Mouse (Mus musculus) forebrain, embryonic 15.5 days (tissue): ENCODE results near the gene Lmbrd1. TPM values are rescaled to one million over a fixed set of nuclear protein-coding genes. Genes with fewer than 3 reads are reported as not detected.

Experiments used
- ATAC-seq: fragments of 200-750 bp; cut with Nextera tagmentation; replicated peaks from 2 replicates; pipeline ENCODE4 v1.8.0; 2017; ENCODE audit warnings: mild to moderate bottlenecking, moderate TSS enrichment, moderate library complexity
- H3K27ac ChIP-seq: fragments of 300-500 bp; sonication (generic); replicated peaks from 2 replicates; pipeline ENCODE4 v1.5.1; 2015; ENCODE audit warnings: mild to moderate bottlenecking, inconsistent platforms
- H3K27me3 ChIP-seq: fragments of 300-500 bp; sonication (generic); 2 replicates; pipeline ENCODE4 v1.6.1; 2015; ENCODE audit warnings: inconsistent platforms
- H3K36me3 ChIP-seq: fragments of 300-500 bp; sonication (generic); 2 replicates; pipeline ENCODE4 v1.6.1; 2015; ENCODE audit warnings: mild to moderate bottlenecking, inconsistent platforms
- H3K4me1 ChIP-seq: fragments of 300-500 bp; sonication (generic); 2 replicates; pipeline ENCODE4 v1.6.1; 2015; ENCODE audit warnings: inconsistent platforms
- H3K4me2 ChIP-seq: fragments of 300-500 bp; sonication (generic); replicated peaks from 2 replicates; pipeline ENCODE4 v1.6.1; 2015; ENCODE audit warnings: mild to moderate bottlenecking, inconsistent platforms
- H3K4me3 ChIP-seq: fragments of 300-500 bp; sonication (generic); 2 replicates; pipeline ENCODE4 v1.5.1; 2015; ENCODE audit warnings: mild to moderate bottlenecking, inconsistent platforms
- H3K9ac ChIP-seq: fragments of 300-500 bp; sonication (generic); replicated peaks from 2 replicates; pipeline ENCODE4 v1.6.1; 2015; ENCODE audit warnings: mild to moderate bottlenecking, inconsistent platforms
- H3K9me3 ChIP-seq: fragments of 300-500 bp; sonication (generic); 2 replicates; pipeline ENCODE4 v1.6.1; 2016; ENCODE audit warnings: inconsistent platforms
- WGBS: fragments of 180-500 bp; shearing (Covaris S2); methylation state at CpG from one replicate; pipeline ENCODE4 v1.1.7; 2015; ENCODE audit warnings: mixed read lengths; 5-methylcytosine and 5-hydroxymethylcytosine counted together
- polyA plus RNA-seq: library from polyadenylated mRNA; unstranded; fragments of >200 nt; fragmentation: Nextera tagmentation; extraction: Ambion mirVana; gene quantifications from 2 replicates; pipeline ENCODE4 v1.2.1, GENCODE M21; 2015

Gene Lmbrd1
- polyA plus RNA-seq, 1 experiment from 2014 or later = 41.2 TPM

DNA sequence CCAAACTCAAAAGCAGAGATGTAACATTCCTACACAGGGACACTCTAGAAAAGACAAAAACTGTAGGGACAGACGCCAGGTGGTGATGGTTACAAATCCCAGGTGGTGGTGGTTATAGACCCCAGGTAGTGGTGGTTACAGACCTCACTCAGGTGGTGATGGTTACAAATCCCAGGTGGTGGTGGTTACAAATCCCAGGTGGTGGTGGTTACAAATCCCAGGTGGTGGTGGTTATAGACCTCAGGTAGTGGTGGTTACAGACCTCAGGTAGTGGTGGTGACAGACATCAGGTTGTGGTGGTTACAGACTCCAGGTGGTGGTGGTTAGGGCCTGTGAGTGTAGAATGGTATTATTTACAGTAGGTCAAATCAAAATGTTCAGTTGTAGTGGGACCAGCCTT, 5.5 kb downstream of the Lmbrd1 start:
- H3K36me3 ChIP-seq = peaks cover 3% of the 10 kb centered on the region; the same call in 1 of the 2 replicates
- no peaks in the 10 kb centered on the region for H3K9me3 ChIP-seq
- no peak overlapping the region for H3K4me3 ChIP-seq
- H3K27me3 ChIP-seq = no peaks in the 10 kb centered on the region
- peaks cover 10% of the 10 kb centered on the region for H3K4me1 ChIP-seq
- no peak overlapping the region for H3K4me2 ChIP-seq
- no peak overlapping the region for H3K9ac ChIP-seq
- peak; percentile 93 for ATAC-seq
- WGBS = 78% methylated on average over 1 of the region's 1 CpGs
- no peak overlapping the region for H3K27ac ChIP-seq

GRCm38 (mm10) chr1:24685606-24686005, 7.2 kb downstream of the Lmbrd1 start:
- Histone ChIP-seq H3K4me1 (no peaks in the 10 kb centered on the region), H3K9ac (no peak overlapping the region), H3K36me3 (peaks cover 3% of the 10 kb centered on the region; the same call in 1 of the 2 replicates), H3K9me3 (no peaks in the 10 kb centered on the region), H3K27ac (no peak overlapping the region), H3K4me3 (no peak overlapping the region), H3K4me2 (no peak overlapping the region), H3K27me3 (no peaks in the 10 kb centered on the region)
- ATAC-seq = no peak
- 95% methylated on average over 7 of the region's 7 CpGs for WGBS

DNA sequence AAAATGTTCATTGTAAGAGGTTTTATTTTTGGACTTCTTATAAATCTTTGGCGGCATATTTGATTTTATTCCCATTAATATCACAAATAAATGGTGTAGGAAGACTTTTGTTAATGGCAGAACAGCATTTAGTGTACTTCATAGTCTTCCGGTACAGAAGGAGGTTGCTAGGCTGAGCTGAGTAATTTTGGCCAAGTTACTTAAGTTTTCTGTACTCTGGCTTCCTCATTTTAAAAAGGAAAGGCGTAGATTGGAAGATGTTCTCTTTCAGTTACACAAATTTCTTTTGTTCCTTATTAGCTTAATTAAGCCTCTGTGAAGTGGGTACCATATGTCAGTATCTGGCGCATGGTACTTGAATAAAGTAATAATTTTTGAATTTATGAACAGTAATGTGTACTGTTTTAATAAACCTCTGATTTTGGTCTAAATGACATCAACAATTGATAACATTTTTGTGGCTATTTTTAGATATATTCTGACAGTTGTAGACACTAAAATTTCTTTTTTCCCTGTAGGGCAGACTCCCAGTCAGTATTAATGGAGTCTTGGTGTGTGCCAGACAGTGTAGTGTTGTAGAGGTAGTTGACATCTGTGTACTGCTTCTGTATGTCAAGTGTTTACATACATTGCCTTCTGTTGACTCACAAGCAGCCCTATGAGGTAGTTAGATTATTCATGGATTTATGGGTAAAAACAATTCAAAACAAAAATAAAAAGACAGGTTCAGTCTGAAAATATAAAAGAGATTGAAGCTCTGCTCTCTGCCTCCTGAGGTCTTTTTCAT, 8.0 kb downstream of the Lmbrd1 start:
- Histone ChIP-seq H3K36me3 (peaks cover 3% of the 10 kb centered on the region; the same call in 1 of the 2 replicates), H3K27ac (no peak overlapping the region), H3K4me1 (no peaks in the 10 kb centered on the region), H3K27me3 (no peaks in the 10 kb centered on the region), H3K9ac (no peak overlapping the region), H3K9me3 (no peaks in the 10 kb centered on the region), H3K4me2 (no peak overlapping the region), H3K4me3 (no peak overlapping the region)
- 67% methylated on average over 4 of the region's 4 CpGs for WGBS
- ATAC-seq = peak; percentile 84

GRCm38 (mm10) chr1:24697677-24698076, 19.2 kb downstream of the Lmbrd1 start:
- H3K27ac ChIP-seq = no peak overlapping the region
- no peak for ATAC-seq
- no peaks in the 10 kb centered on the region for H3K9me3 ChIP-seq
- H3K4me3 ChIP-seq = no peak overlapping the region
- H3K4me1 ChIP-seq = no peaks in the 10 kb centered on the region
- H3K36me3 ChIP-seq = peaks cover 7% of the 10 kb centered on the region
- H3K4me2 ChIP-seq = no peak overlapping the region
- 90% methylated on average over 3 of the region's 3 CpGs for WGBS
- H3K9ac ChIP-seq = no peak overlapping the region
- no peaks in the 10 kb centered on the region for H3K27me3 ChIP-seq

DNA sequence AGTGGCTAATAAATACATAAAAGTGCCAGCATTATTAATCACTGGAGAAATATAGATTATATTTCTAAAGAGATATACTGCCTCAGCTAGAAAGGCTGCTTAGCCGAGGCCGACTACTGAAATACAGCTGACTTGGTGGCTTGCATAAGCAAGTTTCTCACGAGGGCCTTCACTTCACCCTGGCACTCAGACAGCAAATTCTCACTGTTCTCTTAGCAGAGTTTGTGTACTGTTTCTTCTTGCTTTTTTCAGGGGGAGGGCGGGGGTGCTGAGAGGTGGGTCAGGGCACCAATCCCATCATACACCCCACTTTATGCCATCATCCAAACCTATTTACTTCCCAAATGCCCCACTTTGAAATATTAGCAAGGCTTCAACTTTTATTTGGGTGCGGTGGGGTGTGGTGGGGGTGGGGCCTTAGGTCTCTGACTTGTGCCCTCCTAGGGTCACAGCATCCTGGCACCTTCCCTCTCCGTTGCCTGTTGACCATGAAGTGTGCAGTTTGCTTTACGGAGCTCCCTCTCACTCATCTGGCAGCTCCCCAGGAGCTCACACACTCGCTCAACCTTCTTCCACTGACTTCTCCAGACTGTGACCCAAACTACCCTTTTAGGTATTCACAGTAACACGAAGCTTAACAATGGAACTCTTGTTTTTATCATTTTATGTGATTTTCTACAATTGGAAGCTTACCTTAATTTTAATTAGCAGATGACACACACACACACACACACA, 19.9 kb downstream of the Lmbrd1 start:
- H3K4me1 ChIP-seq = no peaks in the 10 kb centered on the region
- H3K27me3 ChIP-seq = no peaks in the 10 kb centered on the region
- peaks cover under 1% of the 10 kb centered on the region for H3K36me3 ChIP-seq
- H3K9ac ChIP-seq = no peak overlapping the region
- no peak overlapping the region for H3K27ac ChIP-seq
- H3K4me2 ChIP-seq = no peak overlapping the region
- no peak for ATAC-seq
- H3K9me3 ChIP-seq = no peaks in the 10 kb centered on the region
- H3K4me3 ChIP-seq = no peak overlapping the region
- WGBS = 73% methylated on average over 9 of the region's 9 CpGs

- 28% methylated on average over 9 of the region's 9 CpGs for WGBS
- Histone ChIP-seq H3K27me3 (no peaks in the 10 kb centered on the region), H3K27ac (no peak overlapping the region), H3K4me2 (no peak overlapping the region), H3K4me3 (no peak overlapping the region), H3K36me3 (no peaks in the 10 kb centered on the region), H3K4me1 (no peaks in the 10 kb centered on the region), H3K9ac (no peak overlapping the region), H3K9me3 (no peaks in the 10 kb centered on the region)
- ATAC-seq = no peak
Measured at GRCm38 (mm10) chr1:24699320-24699719, 20.9 kb downstream of the Lmbrd1 start.

DNA sequence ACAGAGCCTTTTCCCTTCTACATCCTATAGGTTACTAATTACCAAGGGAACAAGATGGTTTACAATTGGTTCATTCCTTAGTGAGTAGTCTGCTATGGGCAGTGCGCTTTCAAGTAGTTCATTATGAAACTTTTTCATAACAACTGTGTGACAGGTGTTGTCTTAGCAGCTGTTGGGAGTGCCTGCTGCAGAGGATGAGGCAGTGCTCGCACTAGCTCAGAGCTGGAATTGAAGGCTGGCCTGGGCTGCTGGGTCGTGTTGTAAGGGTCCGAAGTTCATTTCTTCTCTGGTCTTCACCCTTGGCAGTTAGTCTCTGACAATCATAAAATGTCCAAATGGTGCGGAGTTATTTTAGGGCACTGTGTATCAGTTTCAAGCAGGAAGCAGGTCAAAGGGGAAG, 21.8 kb downstream of the Lmbrd1 start:
- no peaks in the 10 kb centered on the region for H3K36me3 ChIP-seq
- no peak overlapping the region for H3K27ac ChIP-seq
- no peaks in the 10 kb centered on the region for H3K4me1 ChIP-seq
- no peak overlapping the region for H3K9ac ChIP-seq
- no peaks in the 10 kb centered on the region for H3K9me3 ChIP-seq
- no peak overlapping the region for H3K4me3 ChIP-seq
- no peaks in the 10 kb centered on the region for H3K27me3 ChIP-seq
- 92% methylated on average over 5 of the region's 5 CpGs for WGBS
- H3K4me2 ChIP-seq = no peak overlapping the region
- ATAC-seq = no peak

DNA sequence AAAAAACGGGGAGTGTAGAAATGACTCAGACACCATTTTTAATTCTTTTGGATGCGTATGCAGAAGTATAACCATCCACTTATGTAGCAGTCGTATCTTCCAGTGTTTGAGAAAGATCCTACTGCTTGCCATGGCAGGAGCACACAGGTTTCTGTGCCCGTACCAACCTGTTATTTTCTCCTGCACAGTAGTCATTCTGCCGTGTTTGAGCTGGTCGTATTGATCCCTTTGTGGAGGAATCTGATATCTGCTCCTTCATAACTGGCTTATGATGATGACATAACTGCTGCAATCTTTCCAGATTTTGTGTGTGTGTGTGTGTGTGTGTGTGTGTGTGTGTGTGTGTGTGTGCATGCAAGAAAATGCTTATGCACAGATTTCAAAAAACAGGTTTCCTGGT, 25.4 kb downstream of the Lmbrd1 start:
- Histone ChIP-seq H3K27ac (no peak overlapping the region), H3K9me3 (no peaks in the 10 kb centered on the region), H3K9ac (no peak overlapping the region), H3K4me2 (no peak overlapping the region), H3K27me3 (no peaks in the 10 kb centered on the region), H3K36me3 (no peaks in the 10 kb centered on the region), H3K4me3 (no peak overlapping the region), H3K4me1 (no peaks in the 10 kb centered on the region)
- WGBS = 83% methylated on average over 6 of the region's 6 CpGs
- ATAC-seq = no peak

GRCm38 (mm10) chr1:24716301-24716700, 37.9 kb downstream of the Lmbrd1 start:
- Histone ChIP-seq H3K4me3 (no peak overlapping the region), H3K9me3 (no peaks in the 10 kb centered on the region; the same call in 1 of the 2 replicates), H3K36me3 (peaks cover 6% of the 10 kb centered on the region; the same call in 1 of the 2 replicates), H3K27ac (no peak overlapping the region), H3K4me2 (no peak overlapping the region), H3K4me1 (no peaks in the 10 kb centered on the region), H3K27me3 (no peaks in the 10 kb centered on the region), H3K9ac (no peak overlapping the region)
- ATAC-seq = no peak
- 92% methylated on average over 4 of the region's 4 CpGs for WGBS

DNA sequence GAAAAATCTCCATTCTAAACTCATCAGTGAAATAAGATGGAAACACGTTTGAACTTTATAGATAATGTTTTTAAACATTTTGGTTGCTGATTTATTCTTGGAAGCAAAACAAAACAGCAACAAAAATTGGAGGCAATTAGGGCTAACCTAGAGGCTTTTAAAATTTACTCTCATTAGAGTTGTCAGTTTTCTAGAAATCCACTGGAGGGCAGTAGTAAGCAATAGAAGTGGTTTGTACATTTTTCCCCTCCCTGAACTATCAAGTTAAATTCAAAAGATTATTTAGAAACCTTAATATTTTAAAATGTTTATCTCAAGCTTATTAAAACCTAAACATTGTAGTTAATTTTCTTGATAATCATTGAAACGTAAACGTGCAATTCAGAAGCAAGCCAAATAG, 41.2 kb downstream of the Lmbrd1 start:
- Histone ChIP-seq H3K9me3 (no peaks in the 10 kb centered on the region; the same call in 1 of the 2 replicates), H3K4me3 (no peak overlapping the region), H3K27me3 (no peaks in the 10 kb centered on the region), H3K4me2 (no peak overlapping the region), H3K36me3 (peaks cover 6% of the 10 kb centered on the region; the same call in 1 of the 2 replicates), H3K9ac (no peak overlapping the region), H3K4me1 (no peaks in the 10 kb centered on the region), H3K27ac (no peak overlapping the region)
- no peak for ATAC-seq
- 51% methylated on average over 3 of the region's 3 CpGs for WGBS

- ATAC-seq = 0 out of 2 replicates have a peak, but pooled peaks have one; percentile 32
Measured at GRCm38 (mm10) chr1:24720209-24720608, 41.8 kb downstream of the Lmbrd1 start.

DNA sequence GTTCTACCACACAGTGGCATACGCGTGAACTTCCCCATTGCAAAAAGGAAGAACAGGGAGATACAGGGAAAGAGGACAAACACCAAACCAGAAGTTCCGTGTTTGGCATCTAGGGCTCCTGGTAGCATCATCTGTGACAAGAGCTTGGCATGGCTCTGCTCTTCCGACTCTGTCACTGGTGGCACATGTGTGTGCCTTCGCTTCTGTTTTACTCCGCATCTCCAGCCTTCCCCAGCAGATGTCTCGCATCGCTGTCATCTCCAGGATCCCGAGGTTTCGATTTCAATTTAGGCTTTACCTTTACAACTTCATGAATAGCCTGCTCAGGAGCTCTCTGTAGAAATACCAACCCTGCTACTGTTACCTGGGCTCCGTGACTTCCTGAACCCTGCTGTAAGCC, 51.4 kb downstream of the Lmbrd1 start:
- Histone ChIP-seq H3K4me1 (no peaks in the 10 kb centered on the region), H3K9ac (no peak overlapping the region), H3K27ac (no peak overlapping the region), H3K4me3 (no peak overlapping the region), H3K36me3 (peaks cover 30% of the 10 kb centered on the region), H3K4me2 (no peak overlapping the region), H3K9me3 (no peaks in the 10 kb centered on the region), H3K27me3 (no peaks in the 10 kb centered on the region)
- WGBS = 95% methylated on average over 11 of the region's 11 CpGs
- ATAC-seq = no peak

More at GRCm38 (mm10) chr1:24720209-24720608, 41.8 kb downstream of the Lmbrd1 start:
- H3K27me3 ChIP-seq = no peaks in the 10 kb centered on the region
- H3K9ac ChIP-seq = no peak overlapping the region
- H3K4me2 ChIP-seq = no peak overlapping the region
- peaks cover 6% of the 10 kb centered on the region; the same call in 1 of the 2 replicates for H3K36me3 ChIP-seq
- no peaks in the 10 kb centered on the region; the same call in 1 of the 2 replicates for H3K9me3 ChIP-seq
- H3K4me3 ChIP-seq = no peak overlapping the region
- 26% methylated on average over 1 of the region's 1 CpGs for WGBS
- no peaks in the 10 kb centered on the region for H3K4me1 ChIP-seq
- H3K27ac ChIP-seq = no peak overlapping the region
